Mouse (Mus musculus) neural tube, postnatal 0 days (tissue): ENCODE data around the gene Cyp4a31. TPM values are rescaled to one million over a fixed set of nuclear protein-coding genes. Genes with fewer than 3 reads are reported as not detected.

Experiments
- polyA plus RNA-seq: library from polyadenylated mRNA; unstranded; fragments of >200 nt; fragmentation: Nextera tagmentation; extraction: Ambion mirVana; gene quantifications from 2 replicates; pipeline ENCODE4 v1.2.1, GENCODE M21; 2015

The Cyp4a31 gene
- not detected in 2 replicates for polyA plus RNA-seq

DNA sequence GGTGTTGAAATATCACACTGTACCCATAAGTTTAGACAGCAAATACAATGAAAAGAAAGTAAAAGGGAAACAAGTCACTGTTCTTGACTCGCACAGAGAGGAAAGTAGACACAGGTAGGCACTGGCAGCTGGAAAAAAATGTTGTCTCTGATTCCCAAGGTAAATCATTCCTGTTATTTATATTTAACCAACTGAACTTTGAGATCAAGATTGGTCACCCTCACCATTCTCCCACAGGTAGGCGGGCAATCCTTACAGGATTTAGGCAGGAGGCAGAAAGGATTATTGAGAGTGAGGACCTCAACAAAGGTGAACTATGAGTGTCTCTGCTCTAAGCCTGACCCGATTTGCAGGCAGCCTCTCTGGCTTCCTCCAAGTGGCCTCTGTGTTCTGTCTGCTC, at the start of gene Cyp4a31:
Gene Cyp4a31 (plus strand): TSS at position 249 of the 400 bp plus-strand sequence.

GRCm38 (mm10) chr4:115518000-115518399, 45.4 kb upstream of the Cyp4a31 start, which contains the start of gene Cyp4a10:
Gene Cyp4a10, plus strand, starts transcription at chr4:115518264.

DNA sequence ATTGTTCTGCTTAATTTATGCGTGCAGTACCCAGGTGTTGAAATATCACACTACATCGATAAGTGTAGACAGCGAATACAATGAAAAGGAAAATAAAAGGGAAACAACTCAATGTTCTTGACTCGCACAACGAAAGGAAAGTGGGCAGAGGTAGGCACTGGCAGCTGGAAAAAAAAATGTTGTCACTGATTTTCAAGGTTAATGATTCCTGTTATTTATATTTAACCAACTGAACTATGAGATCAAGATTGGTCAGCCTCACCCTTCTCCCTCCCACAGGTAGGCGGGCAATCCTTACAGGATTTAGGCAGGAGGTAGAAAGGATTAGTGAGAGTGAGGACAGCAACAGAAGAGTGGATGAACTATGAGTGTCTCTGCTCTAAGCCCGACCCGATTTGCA, 37.2 kb downstream of the Cyp4a31 start, which contains the start of gene Cyp4a32:
Gene Cyp4a32 (plus strand): TSS at position 359 of the 400 bp plus-strand sequence.

Other genes starting within 250 kb of the Cyp4a31 start
- not detected in 2 replicates for gene Cyp4a12b, start 152.0 kb upstream of the Cyp4a31 start, polyA plus RNA-seq
- gene Cyp4a30b, start 111.0 kb upstream of the Cyp4a31 start, polyA plus RNA-seq: not detected in 2 replicates
- gene Cyp4a14, start 67.5 kb upstream of the Cyp4a31 start, polyA plus RNA-seq: 0.18 TPM in 1 of 2 replicates, not detected in the other
- gene Cyp4a10, start 45.4 kb upstream of the Cyp4a31 start, polyA plus RNA-seq: 0.25 TPM in 1 of 2 replicates, not detected in the other
- gene Cyp4a32, start 37.3 kb downstream of the Cyp4a31 start, polyA plus RNA-seq: not detected in 2 replicates
- 0.98 and 2.1 TPM in 2 replicates for gene Cyp4b1, start 84.1 kb downstream of the Cyp4a31 start, polyA plus RNA-seq
- gene Efcab14, start 174.1 kb downstream of the Cyp4a31 start, polyA plus RNA-seq: 20.0 and 20.4 TPM in 2 replicates
- gene Tex38, start 217.4 kb downstream of the Cyp4a31 start, polyA plus RNA-seq: 0.19 and 0.70 TPM in 2 replicates
- gene Atpaf1, start 221.2 kb downstream of the Cyp4a31 start, polyA plus RNA-seq: 45.7 and 52.1 TPM in 2 replicates